Mouse (Mus musculus) liver, embryonic 12.5 days (tissue): ENCODE results near the gene Oasl1. TPM values are rescaled to one million over a fixed set of nuclear protein-coding genes. Genes with fewer than 3 reads are reported as not detected.

Source experiments
- ATAC-seq: fragments of 200-750 bp; cut with Nextera tagmentation; 2 replicates; pipeline ENCODE4 v1.8.0; 2017; ENCODE audit warnings: moderate number of reproducible peaks, mild to moderate bottlenecking, moderate library complexity
- H3K27ac ChIP-seq: fragments of 300-500 bp; sonication (generic); 2 replicates; pipeline ENCODE4 v1.5.1; 2016; ENCODE audit warnings: mild to moderate bottlenecking
- H3K27me3 ChIP-seq: fragments of 300-500 bp; sonication (generic); replicated peaks from 2 replicates; pipeline ENCODE4 v1.6.1; 2016; ENCODE audit warnings: mild to moderate bottlenecking, moderate library complexity
- H3K36me3 ChIP-seq: fragments of 300-500 bp; sonication (generic); 2 replicates; pipeline ENCODE4 v1.6.1; 2016; ENCODE audit warnings: mild to moderate bottlenecking, moderate library complexity
- H3K4me1 ChIP-seq: fragments of 300-500 bp; sonication (generic); 2 replicates; pipeline ENCODE4 v1.6.1; 2016
- H3K4me2 ChIP-seq: fragments of 300-500 bp; sonication (generic); 2 replicates; pipeline ENCODE4 v1.6.1; 2016; ENCODE audit warnings: mild to moderate bottlenecking, moderate library complexity
- H3K4me3 ChIP-seq: fragments of 300-500 bp; sonication (generic); 2 replicates; pipeline ENCODE4 v1.5.1; 2016; ENCODE audit warnings: mild to moderate bottlenecking, moderate library complexity
- H3K9ac ChIP-seq: fragments of 300-500 bp; sonication (generic); 2 replicates; pipeline ENCODE4 v1.6.1; 2016; ENCODE audit warnings: mild to moderate bottlenecking, moderate library complexity
- H3K9me3 ChIP-seq: fragments of 300-500 bp; sonication (generic); replicated peaks from 2 replicates; pipeline ENCODE4 v1.6.1; 2016; ENCODE audit warnings: mild to moderate bottlenecking, moderate library complexity
- WGBS: fragments of 180-500 bp; shearing (Covaris S2); methylation state at CpG from one replicate; pipeline ENCODE4 v1.1.7; 2016; ENCODE audit not compliant: insufficient replicate concordance; 5-methylcytosine and 5-hydroxymethylcytosine counted together
- polyA plus RNA-seq: library from polyadenylated mRNA; unstranded; fragments of >200 nt; fragmentation: Nextera tagmentation; extraction: Ambion mirVana; gene quantifications from 2 replicates; pipeline ENCODE4 v1.2.1, GENCODE M21; 2016

Oasl1 gene
- polyA plus RNA-seq, 1 experiment from 2014 or later = 0.30 TPM

GRCm38 (mm10) chr5:114972201-114972600 is 49.2 kb downstream of the Oasl1 start:
- 70% methylated on average over 9 of the region's 9 CpGs for WGBS
- Histone ChIP-seq H3K9ac (no peak overlapping the region), H3K4me1 (0 out of 2 replicates have a peak, but pooled peaks cover 7% of the 10 kb centered on the region), H3K4me2 (no peak overlapping the region), H3K27ac (no peak overlapping the region), H3K9me3 (no peaks in the 10 kb centered on the region), H3K27me3 (peaks cover 30% of the 10 kb centered on the region), H3K36me3 (no peaks in the 10 kb centered on the region), H3K4me3 (no peak overlapping the region)
- ATAC-seq = no peak

- ATAC-seq = no peak
- no peak overlapping the region for H3K4me2 ChIP-seq
- H3K36me3 ChIP-seq = no peaks in the 10 kb centered on the region
- H3K27ac ChIP-seq = no peak overlapping the region
- H3K27me3 ChIP-seq = peaks cover 20% of the 10 kb centered on the region
- 63% methylated on average over 8 of the region's 8 CpGs for WGBS
- H3K4me1 ChIP-seq = peaks cover 4% of the 10 kb centered on the region; the same call in 1 of the 2 replicates
- no peak overlapping the region for H3K4me3 ChIP-seq
- no peak overlapping the region for H3K9ac ChIP-seq
- H3K9me3 ChIP-seq = no peaks in the 10 kb centered on the region
These were observed 50.1 kb downstream of the Oasl1 start for GRCm38 (mm10) chr5:114973131-114973530.

GRCm38 (mm10) chr5:114976935-114977334 is 53.9 kb downstream of the Oasl1 start:
- Histone ChIP-seq H3K27ac (no peak overlapping the region), H3K4me2 (no peak overlapping the region), H3K36me3 (no peaks in the 10 kb centered on the region), H3K9ac (no peak overlapping the region), H3K4me3 (no peak overlapping the region), H3K27me3 (no peaks in the 10 kb centered on the region), H3K9me3 (no peaks in the 10 kb centered on the region), H3K4me1 (peaks cover 38% of the 10 kb centered on the region)
- ATAC-seq = no peak

- Histone ChIP-seq H3K4me3 (no peak overlapping the region), H3K36me3 (no peaks in the 10 kb centered on the region), H3K27me3 (no peaks in the 10 kb centered on the region), H3K27ac (0 out of 2 replicates have a peak overlapping the region, but pooled peaks have one; percentile 36), H3K9ac (no peak overlapping the region; the same call in 1 of the 2 replicates), H3K9me3 (0 out of 2 replicates have a peak, but pooled peaks cover under 1% of the 10 kb centered on the region), H3K4me2 (peak overlapping the region; percentile 95; the same call in 1 of the 2 replicates), H3K4me1 (peaks cover 39% of the 10 kb centered on the region)
- 60% methylated on average over 11 of the region's 11 CpGs for WGBS
- ATAC-seq = no peak
These were observed 55.4 kb downstream of the Oasl1 start for GRCm38 (mm10) chr5:114978473-114978872.

DNA sequence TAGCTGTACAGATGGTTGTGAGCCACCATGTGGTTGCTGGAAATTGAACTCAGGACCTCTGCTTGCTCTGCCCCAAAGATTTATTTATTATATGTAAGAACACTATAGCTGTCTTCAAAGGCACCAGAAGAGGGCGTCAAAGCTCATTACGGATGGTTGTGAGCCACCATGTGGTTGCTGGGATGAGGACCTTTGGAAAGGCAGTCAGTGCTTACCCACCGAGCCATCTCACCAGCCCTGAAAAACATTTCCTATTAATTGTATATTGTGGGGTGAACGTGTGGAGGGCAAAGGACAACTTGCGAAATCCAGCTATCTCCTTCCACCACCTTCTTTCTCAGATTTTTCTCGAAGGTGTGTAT is 55.8 kb downstream of the Oasl1 start:
- Histone ChIP-seq H3K9ac (peak overlapping the region; percentile 77), H3K4me1 (peaks cover 39% of the 10 kb centered on the region), H3K4me3 (peak overlapping the region; percentile 60), H3K4me2 (peak overlapping the region; percentile 95), H3K36me3 (no peaks in the 10 kb centered on the region), H3K27me3 (no peaks in the 10 kb centered on the region), H3K9me3 (0 out of 2 replicates have a peak, but pooled peaks cover 2% of the 10 kb centered on the region), H3K27ac (peak overlapping the region; percentile 96)
- no peak for ATAC-seq
- 4% methylated on average over 6 of the region's 6 CpGs for WGBS

DNA sequence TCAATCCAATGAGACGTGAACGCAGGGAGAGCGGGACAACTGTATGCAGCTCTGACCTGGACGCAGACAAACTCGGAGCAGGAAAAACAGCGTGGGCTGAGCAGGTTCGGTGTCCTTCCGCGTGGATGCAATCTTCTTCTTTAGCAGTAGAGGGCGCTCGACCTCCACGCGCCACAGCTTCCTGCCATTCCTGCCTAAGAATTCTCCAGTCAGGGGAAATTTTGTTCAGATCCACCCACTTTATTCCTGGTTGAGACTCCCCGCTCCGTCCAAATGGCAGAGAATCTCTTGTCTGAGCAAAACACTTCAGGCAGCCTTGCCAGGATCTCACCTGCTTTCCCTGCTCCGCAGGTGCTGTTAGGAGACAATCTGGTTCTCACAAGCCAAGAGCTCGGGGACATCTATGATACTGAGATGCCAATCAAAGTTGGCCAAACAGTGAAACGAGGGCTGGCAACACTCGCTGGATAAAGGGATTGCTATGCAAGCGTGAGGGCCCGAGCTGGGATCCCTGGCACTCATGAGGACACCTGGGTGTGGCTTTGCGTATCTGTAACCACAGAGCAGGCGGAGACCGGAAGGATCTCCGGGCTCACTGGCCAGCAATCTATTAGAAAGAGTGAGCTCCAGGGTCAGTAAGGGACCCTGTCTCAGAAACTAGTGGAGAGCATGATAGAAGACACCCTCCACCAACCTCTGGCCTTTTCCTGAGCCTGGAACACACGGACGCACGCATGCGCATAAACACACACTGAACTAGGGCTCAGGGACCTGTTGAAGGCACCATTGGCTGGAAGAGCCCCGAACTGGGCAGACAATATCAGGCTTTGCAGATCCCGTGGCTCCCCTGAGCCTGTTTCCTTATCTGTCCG is 56.4 kb downstream of the Oasl1 start:
- peak overlapping the region; percentile 95 for H3K4me2 ChIP-seq
- H3K27me3 ChIP-seq = no peaks in the 10 kb centered on the region
- 2% methylated on average over 32 of the region's 32 CpGs for WGBS

GRCm38 (mm10) chr5:114980122-114980748 is 57.2 kb downstream of the Oasl1 start:
- WGBS = 25% methylated on average over 16 of the region's 16 CpGs

More for the DNA sequence above, 56.4 kb downstream of the Oasl1 start:
- Histone ChIP-seq H3K27ac (peak overlapping the region; percentile 96), H3K36me3 (no peaks in the 10 kb centered on the region), H3K9me3 (0 out of 2 replicates have a peak, but pooled peaks cover 2% of the 10 kb centered on the region), H3K9ac (peak overlapping the region; percentile 77), H3K4me3 (peak overlapping the region; percentile 60), H3K4me1 (peaks cover 39% of the 10 kb centered on the region)
- ATAC-seq = peak; percentile 92

GRCm38 (mm10) chr5:114982001-114982400 is 59.0 kb downstream of the Oasl1 start:
- Histone ChIP-seq H3K9ac (no peak overlapping the region), H3K4me1 (peaks cover 44% of the 10 kb centered on the region), H3K27me3 (no peaks in the 10 kb centered on the region), H3K4me3 (no peak overlapping the region), H3K27ac (no peak overlapping the region), H3K4me2 (peak overlapping the region; percentile 6; the same call in 1 of the 2 replicates), H3K36me3 (no peaks in the 10 kb centered on the region), H3K9me3 (0 out of 2 replicates have a peak, but pooled peaks cover 2% of the 10 kb centered on the region)
- no peak for ATAC-seq
- 41% methylated on average over 15 of the region's 15 CpGs for WGBS

More at GRCm38 (mm10) chr5:114980122-114980748, 57.2 kb downstream of the Oasl1 start:
- Histone ChIP-seq H3K27me3 (no peaks in the 10 kb centered on the region), H3K4me3 (peak overlapping the region; percentile 60), H3K9me3 (0 out of 2 replicates have a peak, but pooled peaks cover 2% of the 10 kb centered on the region), H3K9ac (peak overlapping the region; percentile 77), H3K4me1 (peaks cover 40% of the 10 kb centered on the region), H3K36me3 (no peaks in the 10 kb centered on the region), H3K27ac (peak overlapping the region; percentile 96), H3K4me2 (peak overlapping the region; percentile 95)
- ATAC-seq = peak; percentile 53

GRCm38 (mm10) chr5:114985074-114985473 is 62.0 kb downstream of the Oasl1 start:
- H3K27ac ChIP-seq = no peak overlapping the region
- no peak overlapping the region for H3K9ac ChIP-seq
- 0 out of 2 replicates have a peak, but pooled peaks cover 2% of the 10 kb centered on the region for H3K9me3 ChIP-seq
- ATAC-seq = no peak
- H3K36me3 ChIP-seq = no peaks in the 10 kb centered on the region
- H3K4me2 ChIP-seq = no peak overlapping the region
- peaks cover 29% of the 10 kb centered on the region for H3K4me1 ChIP-seq
- H3K27me3 ChIP-seq = no peaks in the 10 kb centered on the region
- no peak overlapping the region for H3K4me3 ChIP-seq

Other genes starting within 250 kb of the Oasl1 start
- gene Gltp, start 232.3 kb upstream of the Oasl1 start, polyA plus RNA-seq = 41.9 and 44.0 TPM in 2 replicates
- gene Tchp, start 215.5 kb upstream of the Oasl1 start, polyA plus RNA-seq = 6.2 and 7.5 TPM in 2 replicates
- 85.2 and 87.5 TPM in 2 replicates for gene Ankrd13a, start 148.6 kb upstream of the Oasl1 start, polyA plus RNA-seq
- 28.1 and 28.3 TPM in 2 replicates for gene Git2, start 147.7 kb upstream of the Oasl1 start, polyA plus RNA-seq
- 37.4 and 41.8 TPM in 2 replicates for gene 1500011B03Rik, start 99.8 kb upstream of the Oasl1 start, polyA plus RNA-seq
- not detected in 2 replicates for gene 4930519G04Rik, start 69.6 kb upstream of the Oasl1 start, polyA plus RNA-seq
- gene Gm9936, start 64.6 kb upstream of the Oasl1 start, polyA plus RNA-seq = not detected in 2 replicates
- gene Oasl2, start 26.3 kb upstream of the Oasl1 start, polyA plus RNA-seq = 3.5 and 3.9 TPM in 2 replicates
- gene 2210016L21Rik, start 18.9 kb downstream of the Oasl1 start, polyA plus RNA-seq = 22.1 and 25.2 TPM in 2 replicates
- gene Hnf1a, start 47.9 kb downstream of the Oasl1 start, polyA plus RNA-seq = 3.8 and 3.9 TPM in 2 replicates
- gene Sppl3, start 87.9 kb downstream of the Oasl1 start, polyA plus RNA-seq = 19.3 and 23.7 TPM in 2 replicates
- gene Gm10401, start 175.1 kb downstream of the Oasl1 start, polyA plus RNA-seq = 12.2 and 15.1 TPM in 2 replicates
- gene Acads, start 196.1 kb downstream of the Oasl1 start, polyA plus RNA-seq = 43.9 and 51.1 TPM in 2 replicates
- gene Unc119b, start 211.7 kb downstream of the Oasl1 start, polyA plus RNA-seq = 16.1 and 17.6 TPM in 2 replicates
- 46.8 and 49.2 TPM in 2 replicates for gene Mlec, start 234.9 kb downstream of the Oasl1 start, polyA plus RNA-seq